Mouse (Mus musculus) heart, embryonic 10.5 days (tissue): ENCODE measurements around the gene Fam69a. TPM values are rescaled to one million over a fixed set of nuclear protein-coding genes. Genes with fewer than 3 reads are reported as not detected.
"Not testable (repeated sequence)": the region's sequence is repeated elsewhere in the genome, so short reads cannot be mapped to it uniquely, and the experiment has no call there.

Experiments used
- DNase-seq: peaks from one replicate; pipeline ENCODE4 v3.0.0-alpha.2; 2017; ENCODE audit warnings: low spot score
- H3K27ac ChIP-seq: fragments of 300-500 bp; sonication (generic); 2 replicates; pipeline ENCODE4 v1.5.1; 2016; ENCODE audit warnings: mild to moderate bottlenecking
- H3K27me3 ChIP-seq: fragments of 300-500 bp; sonication (generic); 2 replicates; pipeline ENCODE4 v1.6.1; 2016; ENCODE audit warnings: mild to moderate bottlenecking; ENCODE audit not compliant: poor library complexity, insufficient read depth, severe bottlenecking
- H3K36me3 ChIP-seq: fragments of 300-500 bp; sonication (generic); 2 replicates; pipeline ENCODE4 v1.6.1; 2016; ENCODE audit warnings: mild to moderate bottlenecking, moderate library complexity
- H3K4me1 ChIP-seq: fragments of 300-500 bp; sonication (generic); 2 replicates; pipeline ENCODE4 v1.6.1; 2016; ENCODE audit warnings: mild to moderate bottlenecking
- H3K4me3 ChIP-seq: fragments of 300-500 bp; sonication (generic); 2 replicates; pipeline ENCODE4 v1.5.1; 2016; ENCODE audit warnings: mild to moderate bottlenecking, moderate library complexity
- H3K9me3 ChIP-seq: fragments of 300-500 bp; sonication (generic); 2 replicates; pipeline ENCODE4 v1.6.1; 2016; ENCODE audit warnings: mild to moderate bottlenecking, moderate library complexity
- WGBS: fragments of 180-500 bp; shearing (Covaris S2); methylation state at CpG from one replicate; pipeline ENCODE4 v1.1.7; 2016; 5-methylcytosine and 5-hydroxymethylcytosine counted together
- polyA plus RNA-seq: library from polyadenylated mRNA; unstranded; fragments of >200 nt; fragmentation: Nextera tagmentation; extraction: Ambion mirVana; gene quantifications from 2 replicates; pipeline ENCODE4 v1.2.1, GENCODE M21; 2016

Fam69a gene
- 18.6 and 20.0 TPM in 2 replicates for polyA plus RNA-seq

GRCm38 (mm10) chr5:107986967-107987834 lies at the start of gene Fam69a:
Gene Fam69a, minus strand, starts transcription at chr5:107987085.
- Histone ChIP-seq H3K36me3 (no peaks in the 10 kb centered on the region), H3K4me1 (peaks cover 3% of the 10 kb centered on the region; the same call in 1 of the 2 replicates), H3K9me3 (no peaks in the 10 kb centered on the region), H3K27ac (peak within 1 kb of the TSS; percentile 95), H3K4me3 (peak within 1 kb of the TSS; percentile 87), H3K27me3 (no peaks in the 10 kb centered on the region)
- DNase-seq = peak; percentile 93
- 5% methylated on average over 83 of the region's 91 CpGs for WGBS

- Histone ChIP-seq H3K27me3 (no peaks in the 10 kb centered on the region), H3K4me3 (no peak overlapping the region), H3K36me3 (no peaks in the 10 kb centered on the region), H3K9me3 (no peaks in the 10 kb centered on the region), H3K4me1 (no peaks in the 10 kb centered on the region), H3K27ac (no peak overlapping the region)
- 17% methylated on average over 2 of the region's 2 CpGs for WGBS
- DNase-seq = no peak
These were observed 48.6 kb upstream of the Fam69a start for GRCm38 (mm10) chr5:108035523-108035922.

GRCm38 (mm10) chr5:108034194-108034593 lies 47.3 kb upstream of the Fam69a start:
- Histone ChIP-seq H3K27ac (no peak overlapping the region), H3K9me3 (no peaks in the 10 kb centered on the region), H3K27me3 (no peaks in the 10 kb centered on the region), H3K36me3 (no peaks in the 10 kb centered on the region), H3K4me3 (no peak overlapping the region), H3K4me1 (no peaks in the 10 kb centered on the region)
- WGBS = 31% methylated on average over 4 of the region's 4 CpGs
- no peak for DNase-seq

GRCm38 (mm10) chr5:108031267-108031666 lies 44.4 kb upstream of the Fam69a start:
- Histone ChIP-seq H3K27ac (no peak overlapping the region), H3K36me3 (no peaks in the 10 kb centered on the region), H3K9me3 (no peaks in the 10 kb centered on the region), H3K4me1 (no peaks in the 10 kb centered on the region), H3K27me3 (no peaks in the 10 kb centered on the region), H3K4me3 (no peak overlapping the region)
- no peak for DNase-seq
- 86% methylated on average over 4 of the region's 4 CpGs for WGBS

- 71% methylated on average over 2 of the region's 2 CpGs for WGBS
- no peaks in the 10 kb centered on the region for H3K27me3 ChIP-seq
- H3K36me3 ChIP-seq = no peaks in the 10 kb centered on the region
- no peak overlapping the region for H3K4me3 ChIP-seq
- DNase-seq = no peak
- no peak overlapping the region for H3K27ac ChIP-seq
- no peaks in the 10 kb centered on the region for H3K4me1 ChIP-seq
- no peaks in the 10 kb centered on the region for H3K9me3 ChIP-seq
These were observed 43.1 kb upstream of the Fam69a start for GRCm38 (mm10) chr5:108029968-108030367.

GRCm38 (mm10) chr5:108028797-108029536 lies 42.1 kb upstream of the Fam69a start:
- not testable (repeated sequence) for DNase-seq, H3K36me3 ChIP-seq, H3K27ac ChIP-seq, H3K9me3 ChIP-seq, H3K4me3 ChIP-seq, H3K4me1 ChIP-seq, H3K27me3 ChIP-seq
- 83% methylated on average over 7 of the region's 7 CpGs for WGBS

- 79% methylated on average over 4 of the region's 4 CpGs for WGBS
- Histone ChIP-seq H3K4me1 (no peaks in the 10 kb centered on the region), H3K4me3 (no peak overlapping the region), H3K9me3 (no peaks in the 10 kb centered on the region), H3K27ac (no peak overlapping the region), H3K27me3 (no peaks in the 10 kb centered on the region), H3K36me3 (no peaks in the 10 kb centered on the region)
- DNase-seq = no peak
These were observed 41.3 kb upstream of the Fam69a start for GRCm38 (mm10) chr5:108028230-108028629.

- WGBS = 63% methylated on average over 3 of the region's 3 CpGs
- no peaks in the 10 kb centered on the region for H3K27me3 ChIP-seq
- no peaks in the 10 kb centered on the region for H3K36me3 ChIP-seq
These were observed 34.5 kb upstream of the Fam69a start for GRCm38 (mm10) chr5:108021346-108021745.

GRCm38 (mm10) chr5:108019367-108019766 lies 32.5 kb upstream of the Fam69a start:
- Histone ChIP-seq H3K4me3 (no peak overlapping the region), H3K36me3 (no peaks in the 10 kb centered on the region), H3K9me3 (no peaks in the 10 kb centered on the region), H3K27me3 (no peaks in the 10 kb centered on the region), H3K4me1 (no peaks in the 10 kb centered on the region), H3K27ac (no peak overlapping the region)
- 17% methylated on average over 2 of the region's 2 CpGs for WGBS
- DNase-seq = no peak

More at GRCm38 (mm10) chr5:108021346-108021745, 34.5 kb upstream of the Fam69a start:
- Histone ChIP-seq H3K27ac (no peak overlapping the region), H3K9me3 (no peaks in the 10 kb centered on the region), H3K4me3 (no peak overlapping the region), H3K4me1 (no peaks in the 10 kb centered on the region)
- no peak for DNase-seq

- Histone ChIP-seq H3K4me3 (no peak overlapping the region), H3K9me3 (no peaks in the 10 kb centered on the region), H3K27ac (no peak overlapping the region), H3K4me1 (no peaks in the 10 kb centered on the region), H3K36me3 (no peaks in the 10 kb centered on the region), H3K27me3 (no peaks in the 10 kb centered on the region)
- DNase-seq = no peak
- 97% methylated on average over 2 of the region's 2 CpGs for WGBS
These were observed 30.3 kb upstream of the Fam69a start for GRCm38 (mm10) chr5:108017232-108017631.

- Histone ChIP-seq H3K27me3 (no peaks in the 10 kb centered on the region), H3K27ac (no peak overlapping the region), H3K36me3 (no peaks in the 10 kb centered on the region), H3K9me3 (no peaks in the 10 kb centered on the region), H3K4me1 (no peaks in the 10 kb centered on the region), H3K4me3 (no peak overlapping the region)
- 61% methylated on average over 7 of the region's 7 CpGs for WGBS
- no peak for DNase-seq
These were observed 28.5 kb upstream of the Fam69a start for GRCm38 (mm10) chr5:108015422-108015821.

- Histone ChIP-seq H3K9me3 (no peaks in the 10 kb centered on the region), H3K36me3 (no peaks in the 10 kb centered on the region), H3K27ac (no peak overlapping the region), H3K27me3 (no peaks in the 10 kb centered on the region), H3K4me1 (no peaks in the 10 kb centered on the region), H3K4me3 (no peak overlapping the region)
- WGBS = 4% methylated on average over 1 of the region's 1 CpGs
- no peak for DNase-seq
These were observed 27.3 kb upstream of the Fam69a start for GRCm38 (mm10) chr5:108014173-108014572.

- 33% methylated on average over 2 of the region's 2 CpGs for WGBS
- H3K36me3 ChIP-seq = no peaks in the 10 kb centered on the region
- no peak overlapping the region for H3K4me3 ChIP-seq
- H3K27me3 ChIP-seq = no peaks in the 10 kb centered on the region
- no peaks in the 10 kb centered on the region for H3K9me3 ChIP-seq
- no peak overlapping the region for H3K27ac ChIP-seq
- no peaks in the 10 kb centered on the region for H3K4me1 ChIP-seq
- no peak for DNase-seq
These were observed 22.8 kb upstream of the Fam69a start for GRCm38 (mm10) chr5:108009721-108010120.
